Mouse (Mus musculus) erythroblast, embryonic 14.5 days (primary cell): ENCODE results near the gene Cdc42. TPM values are rescaled to one million over a fixed set of nuclear protein-coding genes. Genes with fewer than 3 reads are reported as not detected.

Experiments used
- H3K27me3 ChIP-seq: 2 replicates; pipeline ENCODE4 v1.6.1; 2012; ENCODE audit warnings: inconsistent platforms; ENCODE audit not compliant: control insufficient read depth
- H3K36me3 ChIP-seq: 2 replicates; pipeline ENCODE4 v1.6.1; 2012; ENCODE audit warnings: mild to moderate bottlenecking, inconsistent platforms; ENCODE audit not compliant: control insufficient read depth
- H3K4me1 ChIP-seq: 2 replicates; pipeline ENCODE4 v1.6.1; 2012; ENCODE audit warnings: inconsistent platforms; ENCODE audit not compliant: control insufficient read depth
- H3K4me3 ChIP-seq: replicated peaks from 2 replicates; pipeline ENCODE3; 2012; ENCODE audit warnings: moderate library complexity, mild to moderate bottlenecking, inconsistent platforms
- H3K9me3 ChIP-seq: 2 replicates; pipeline ENCODE4 v1.6.1; 2012; ENCODE audit warnings: low read length, inconsistent platforms, mixed read lengths; ENCODE audit not compliant: control insufficient read depth
- GATA1 ChIP-seq: IDR thresholded peaks from 2 replicates; pipeline ENCODE4 v1.6.1; 2012; ENCODE audit warnings: low read length, inconsistent platforms, mixed read lengths
- TAL1 ChIP-seq: IDR thresholded peaks from 3 replicates; pipeline ENCODE4 v1.6.1; 2012; ENCODE audit warnings: low read length, inconsistent platforms, mixed read lengths
- polyA plus RNA-seq: library from polyadenylated mRNA; stranded (reverse); fragments of >175 nt; gene quantifications from 2 replicates; pipeline ENCODE4 v1.2.3, GENCODE M21; 2012

Cdc42 gene
- polyA plus RNA-seq, 1 experiment = 1.7 TPM

DNA sequence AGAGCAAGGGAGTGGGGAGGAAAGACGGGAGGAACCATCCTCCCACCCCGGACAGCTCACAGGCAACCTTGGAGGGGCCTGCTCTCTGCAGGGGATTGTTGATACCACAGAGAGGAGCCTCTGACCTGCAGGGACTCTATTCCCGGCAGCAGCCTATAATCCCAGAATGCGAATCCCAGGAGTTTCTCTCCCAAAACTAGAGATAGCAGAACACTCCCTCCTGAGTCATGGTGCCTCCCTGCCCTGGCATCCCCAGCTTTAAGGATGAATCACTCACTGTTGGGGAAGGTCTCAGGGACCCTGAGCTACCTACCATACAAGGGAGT, 74.2 kb downstream of the Cdc42 start:
- TF ChIP-seq TAL1 = no peak
- TF ChIP-seq GATA1 = no peak
- Histone ChIP-seq H3K4me3 (no peak overlapping the region), H3K36me3 (no peaks in the 10 kb centered on the region), H3K4me1 (no peaks in the 10 kb centered on the region), H3K27me3 (peaks cover 52% of the 10 kb centered on the region), H3K9me3 (no peaks in the 10 kb centered on the region)

DNA sequence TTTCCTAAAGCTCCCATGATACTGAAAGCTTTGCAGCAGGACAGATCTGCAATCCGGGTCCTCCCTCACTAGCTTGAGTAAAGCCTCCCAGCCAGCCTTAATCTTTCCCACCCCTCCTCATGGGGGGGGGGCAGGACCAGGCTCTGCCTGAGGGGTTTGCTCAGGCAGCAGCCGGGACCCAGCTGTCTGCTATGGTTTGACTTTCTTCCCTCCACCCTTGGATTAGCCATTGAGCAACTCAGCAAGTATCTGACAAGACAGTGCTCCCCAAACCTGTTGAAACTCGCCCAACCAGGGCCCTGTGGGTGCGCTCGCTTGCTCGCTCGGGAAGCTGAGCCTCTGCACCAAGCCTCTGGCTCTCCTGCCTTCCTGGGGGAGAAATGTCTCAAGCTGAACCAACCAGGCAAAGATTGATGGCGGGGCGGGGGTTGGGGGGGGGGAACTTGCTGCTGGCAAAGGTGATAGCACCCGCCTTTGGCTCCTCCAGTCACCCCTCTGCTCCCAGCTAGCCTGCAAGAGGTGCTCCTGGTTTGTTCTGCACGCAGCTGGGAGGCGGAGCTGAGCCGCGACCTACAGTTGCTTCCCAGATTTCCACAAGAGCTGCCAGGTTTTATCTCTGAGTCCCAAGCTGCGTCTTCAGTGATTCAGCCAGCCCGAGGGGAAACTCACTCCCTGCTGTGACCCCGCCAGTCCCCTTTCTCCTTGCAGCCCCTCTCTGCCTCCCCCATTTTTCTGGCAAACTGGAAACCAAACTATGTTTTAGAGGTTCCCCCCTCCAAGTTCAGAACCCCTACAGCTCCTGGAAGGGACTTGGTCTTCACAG, 74.7 kb downstream of the Cdc42 start:
- no peaks in the 10 kb centered on the region for H3K4me1 ChIP-seq
- TF ChIP-seq GATA1 (no peak), TAL1 (no peak)
- no peaks in the 10 kb centered on the region; the same call in 1 of the 2 replicates for H3K9me3 ChIP-seq
- H3K27me3 ChIP-seq = peaks cover 58% of the 10 kb centered on the region
- no peaks in the 10 kb centered on the region for H3K36me3 ChIP-seq
- H3K4me3 ChIP-seq = no peak overlapping the region

DNA sequence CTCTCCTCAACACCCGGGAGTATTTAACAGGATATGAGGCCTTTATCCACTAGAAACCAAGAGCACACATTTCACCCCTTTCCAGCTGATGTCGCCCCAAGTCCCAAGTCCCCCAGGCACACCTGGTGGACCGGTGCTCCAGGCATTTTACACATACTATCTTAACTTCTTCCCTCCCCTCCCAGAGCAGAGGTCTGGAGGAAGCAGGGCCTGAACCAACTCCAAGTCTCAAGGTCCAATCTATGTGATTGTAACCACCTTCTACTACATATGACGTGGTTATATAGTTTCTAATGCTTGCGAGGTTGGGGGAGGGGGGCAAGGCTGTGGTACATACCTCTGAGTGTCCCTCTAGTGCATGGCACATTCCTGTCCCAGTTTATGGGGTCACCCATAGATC, 75.4 kb downstream of the Cdc42 start:
- peaks cover 64% of the 10 kb centered on the region for H3K27me3 ChIP-seq
- no peak overlapping the region for H3K4me3 ChIP-seq
- H3K36me3 ChIP-seq = no peaks in the 10 kb centered on the region

DNA sequence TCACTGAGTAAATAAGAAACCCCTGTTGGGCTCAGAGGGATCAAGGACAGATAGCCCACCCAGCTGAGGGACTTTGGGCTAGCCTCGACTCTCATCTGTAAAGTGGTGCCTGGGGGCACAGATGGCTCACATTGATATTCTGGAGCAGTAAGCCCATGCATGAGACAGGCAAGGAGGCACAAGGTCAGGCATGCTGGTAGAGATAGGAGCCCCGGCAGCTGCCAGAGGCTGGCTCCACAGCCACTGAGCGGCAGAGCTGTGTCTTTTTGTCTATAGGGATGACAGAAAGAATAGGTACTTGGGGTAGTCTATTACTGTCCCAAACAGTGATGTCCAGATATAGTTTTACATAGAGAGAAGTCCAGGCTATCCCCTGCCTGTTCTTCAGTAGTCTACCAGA, 76.2 kb downstream of the Cdc42 start:
- TF ChIP-seq GATA1 = no peak
- TF ChIP-seq TAL1 = no peak
- peaks cover 73% of the 10 kb centered on the region for H3K27me3 ChIP-seq

More for the DNA sequence above, 75.4 kb downstream of the Cdc42 start:
- no peak for TF ChIP-seq GATA1
- no peak for TF ChIP-seq TAL1
- Histone ChIP-seq H3K9me3 (no peaks in the 10 kb centered on the region; the same call in 1 of the 2 replicates), H3K4me1 (no peaks in the 10 kb centered on the region)

DNA sequence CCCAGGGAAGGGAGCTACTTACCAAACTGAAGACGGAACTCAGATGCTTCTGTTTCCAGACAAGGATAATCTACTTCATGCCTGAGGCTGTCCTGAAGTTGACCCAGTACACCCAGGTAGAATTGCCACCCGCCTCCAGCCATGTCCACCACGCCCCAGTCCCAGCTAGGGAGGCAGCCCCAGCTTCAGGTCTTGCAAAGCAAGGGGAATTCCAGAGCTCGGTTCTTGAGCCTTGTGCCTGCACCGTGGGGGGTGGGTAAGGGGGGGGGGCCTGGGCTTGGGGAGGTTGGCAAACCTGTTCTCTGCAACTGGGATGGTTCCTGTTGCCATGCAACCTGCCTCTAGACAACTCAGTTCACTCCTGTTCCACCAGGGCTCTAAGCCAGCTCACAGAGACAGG, 78.2 kb downstream of the Cdc42 start:
- Histone ChIP-seq H3K9me3 (no peaks in the 10 kb centered on the region; the same call in 1 of the 2 replicates), H3K27me3 (peaks cover 88% of the 10 kb centered on the region), H3K4me3 (no peak overlapping the region), H3K4me1 (no peaks in the 10 kb centered on the region), H3K36me3 (no peaks in the 10 kb centered on the region)
- TF ChIP-seq TAL1 (no peak), GATA1 (no peak)

More for the DNA sequence above, 76.2 kb downstream of the Cdc42 start:
- Histone ChIP-seq H3K4me1 (no peaks in the 10 kb centered on the region), H3K36me3 (no peaks in the 10 kb centered on the region), H3K4me3 (no peak overlapping the region), H3K9me3 (no peaks in the 10 kb centered on the region; the same call in 1 of the 2 replicates)

DNA sequence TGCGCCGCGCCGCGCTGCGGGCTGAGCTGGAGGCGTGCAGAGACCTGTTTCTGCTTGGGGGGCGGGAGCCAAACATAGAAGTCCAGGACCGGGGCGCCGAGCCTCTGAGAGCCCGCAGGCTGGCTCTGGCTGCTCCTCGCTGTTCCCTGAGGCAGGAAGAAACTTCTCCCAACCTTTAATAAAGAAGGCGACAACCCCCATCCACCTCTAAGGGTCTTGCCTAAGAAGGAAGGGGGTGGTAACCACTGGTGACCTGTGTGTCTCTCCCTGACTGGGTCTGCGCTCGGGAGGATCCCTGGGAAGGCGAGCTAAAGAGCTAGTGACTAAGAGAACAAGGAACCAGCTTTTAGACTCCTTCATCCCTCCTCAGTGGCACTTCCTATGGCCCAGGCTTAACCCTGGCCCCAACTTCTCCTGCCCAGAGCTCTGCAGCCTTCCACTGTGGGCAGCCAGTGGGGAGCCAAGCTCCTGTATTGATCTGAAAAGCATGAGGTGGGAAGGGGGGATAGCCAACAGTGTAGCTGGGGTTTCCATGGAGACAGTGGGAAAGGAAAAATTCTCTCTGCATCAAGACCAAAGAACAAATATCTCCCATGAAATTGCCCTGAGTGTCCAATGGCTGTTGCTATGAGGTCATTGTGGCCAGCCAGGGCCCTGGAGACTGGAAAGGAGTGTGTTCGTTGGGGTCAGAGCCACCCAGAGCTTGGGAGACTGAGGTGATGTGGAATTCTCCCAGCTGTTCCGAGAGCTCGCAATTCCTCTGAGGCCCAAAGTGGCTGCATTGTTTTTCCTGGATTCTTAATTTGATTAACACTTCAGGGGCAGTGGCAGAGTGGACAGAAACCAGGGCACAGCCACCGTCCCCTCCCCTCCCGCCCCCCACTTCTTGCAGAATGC, 79.1 kb downstream of the Cdc42 start:
- Histone ChIP-seq H3K4me3 (no peak overlapping the region), H3K27me3 (peaks cover 83% of the 10 kb centered on the region)

DNA sequence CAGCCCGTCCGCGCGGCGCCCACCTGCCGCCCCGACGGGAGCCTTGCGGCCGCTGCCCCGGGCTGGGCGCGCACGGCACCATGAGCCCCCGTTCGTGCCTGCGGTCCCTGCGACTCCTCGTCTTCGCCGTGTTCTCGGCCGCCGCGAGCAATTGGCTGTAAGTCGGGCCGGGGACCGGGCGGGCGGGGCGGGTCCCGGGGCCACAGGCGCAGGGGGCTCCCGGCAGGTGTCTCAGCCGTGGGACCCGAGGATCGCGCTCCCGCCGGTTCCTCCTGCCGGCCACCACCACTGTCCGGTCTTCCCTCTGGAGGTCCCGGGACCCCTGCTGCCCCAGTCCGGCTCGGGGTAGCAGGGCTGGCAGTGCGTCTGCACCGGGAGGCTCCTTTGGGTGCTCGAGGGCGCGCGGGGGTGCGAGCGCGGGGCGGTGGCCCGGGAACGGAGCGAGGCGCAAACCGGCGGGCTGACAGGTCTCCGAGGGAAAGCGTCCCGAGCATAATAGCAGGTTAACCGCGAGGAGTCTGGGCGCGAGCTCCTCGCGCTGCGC, 79.8 kb downstream of the Cdc42 start:
- Histone ChIP-seq H3K27me3 (peaks cover 77% of the 10 kb centered on the region), H3K9me3 (no peaks in the 10 kb centered on the region; the same call in 1 of the 2 replicates), H3K4me1 (no peaks in the 10 kb centered on the region), H3K4me3 (no peak overlapping the region), H3K36me3 (no peaks in the 10 kb centered on the region)
- no peak for TF ChIP-seq GATA1
- TF ChIP-seq TAL1 = no peak

More for the DNA sequence above, 79.1 kb downstream of the Cdc42 start:
- Histone ChIP-seq H3K9me3 (no peaks in the 10 kb centered on the region; the same call in 1 of the 2 replicates), H3K36me3 (no peaks in the 10 kb centered on the region), H3K4me1 (no peaks in the 10 kb centered on the region)
- TF ChIP-seq GATA1 (no peak), TAL1 (no peak)

DNA sequence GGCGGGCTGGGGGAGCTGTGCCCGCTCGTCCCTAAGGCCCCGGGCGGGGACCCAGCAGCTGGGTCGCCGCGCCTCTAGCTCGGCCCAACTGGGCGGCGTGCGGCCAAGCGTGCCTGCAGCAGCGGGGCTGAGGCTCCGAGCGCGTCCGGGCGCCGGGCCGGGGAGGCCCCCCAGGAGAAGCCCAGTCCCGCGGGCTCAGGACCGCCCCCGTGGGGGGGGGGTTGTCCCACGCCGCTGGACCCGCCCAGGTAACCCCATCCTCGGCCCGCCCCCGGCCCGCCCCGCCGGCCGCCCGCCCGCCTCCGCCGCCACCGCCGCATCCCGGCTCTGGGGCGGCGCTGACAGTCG, 80.4 kb downstream of the Cdc42 start, which contains the start of gene Wnt4:
Wnt4 (plus strand) TSS at position 324 of the 348 bp plus-strand sequence.
- TF ChIP-seq TAL1 = no peak
- TF ChIP-seq GATA1 = no peak
- Histone ChIP-seq H3K4me1 (no peaks in the 10 kb centered on the region), H3K27me3 (peaks cover 72% of the 10 kb centered on the region), H3K9me3 (no peaks in the 10 kb centered on the region; the same call in 1 of the 2 replicates), H3K4me3 (no peak within 1 kb of the TSS), H3K36me3 (no peaks in the 10 kb centered on the region)
